ENCODE assay signal across 27 mouse cellular contexts in the genomic region with DNA sequence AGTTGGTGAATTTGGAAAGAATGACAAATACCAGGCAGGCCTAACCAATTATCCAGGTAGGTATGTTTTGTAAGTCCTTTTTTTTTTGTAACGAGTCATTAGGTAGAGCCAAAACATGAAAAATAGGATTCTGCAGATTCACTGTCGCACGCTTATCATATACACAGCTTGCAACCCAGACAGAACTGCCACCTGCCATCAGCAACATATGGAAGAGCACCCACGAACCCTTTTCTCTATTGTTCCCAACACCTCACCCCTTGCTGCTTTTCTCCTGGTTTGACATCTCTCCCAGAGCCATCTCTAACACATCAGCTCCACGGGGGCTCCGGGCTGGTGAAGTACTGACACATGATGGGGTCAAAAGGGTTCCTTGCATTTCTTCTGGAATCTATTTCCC. TPM values are rescaled to one million over a fixed set of nuclear protein-coding genes. Genes with fewer than 3 reads are reported as not detected.
DNase-seq lines count a peak whose midpoint lies in the region; ATAC-seq and TF ChIP-seq lines count a peak whose summit lies in the region.
"Had no signal": no experiment of that assay in that cellular context is flagged by ENCODE, and none has a peak within 500 bp of the region (broad histone marks: within the 10 kb centered on the region; RNA-seq: fewer than 3 reads in every experiment).

No protein-coding gene starts in this region.

- H3K4me2 ChIP-seq in forebrain, embryonic 16.5 days (ENCODE audit: low read length): no peak overlapping the region
- no peak overlapping the region for H3K4me2 ChIP-seq in forebrain, embryonic 14.5 days (ENCODE audit: low read length)
- H3K4me2 ChIP-seq: embryonic facial prominence, embryonic 12.5 days; heart, embryonic 11.5 days; heart, embryonic 15.5 days; hindbrain, embryonic 13.5 days had no signal

- no peak overlapping the region for H3K27ac ChIP-seq in forebrain, embryonic 16.5 days (ENCODE audit: low read length)
- H3K27ac ChIP-seq in forebrain, embryonic 14.5 days (ENCODE audit: low read depth, low read length): no peak overlapping the region
- H3K27ac ChIP-seq in cortical plate, adult 2 months (ENCODE audit: insufficient read depth, low read length): 0 out of 2 replicates have a peak overlapping the region, but pooled peaks have one; percentile 56
- H3K27ac ChIP-seq: embryonic facial prominence, embryonic 12.5 days; heart, adult 2 months; heart, embryonic 15.5 days; hindbrain, embryonic 13.5 days; hindbrain, postnatal 0 days had no signal

- no peaks in the 10 kb centered on the region; the same call in 1 of the 2 replicates for H3K4me1 ChIP-seq in forebrain, embryonic 16.5 days (replicated peaks; ENCODE audit: control insufficient read depth, insufficient read depth, low read length)
- H3K4me1 ChIP-seq in forebrain, embryonic 14.5 days (ENCODE audit: control insufficient read depth, insufficient read depth, low read length): no peaks in the 10 kb centered on the region
- H3K4me1 ChIP-seq in cortical plate, adult 2 months (ENCODE audit: control insufficient read depth, insufficient read depth, low read length): peaks cover 8% of the 10 kb centered on the region; the same call in 1 of the 2 replicates
- H3K4me1 ChIP-seq: embryonic facial prominence, embryonic 12.5 days; heart, embryonic 15.5 days; hindbrain, embryonic 13.5 days had no signal

- no peaks in the 10 kb centered on the region for H3K27me3 ChIP-seq in forebrain, embryonic 16.5 days (replicated peaks; ENCODE audit: control insufficient read depth, insufficient read depth, low read length)
- no peaks in the 10 kb centered on the region for H3K27me3 ChIP-seq in forebrain, embryonic 14.5 days (replicated peaks; ENCODE audit: control insufficient read depth, insufficient read depth, low read length)
- H3K27me3 ChIP-seq: embryonic facial prominence, embryonic 12.5 days; heart, embryonic 15.5 days; hindbrain, embryonic 13.5 days had no signal

- H3K36me3 ChIP-seq in forebrain, embryonic 16.5 days (ENCODE audit: control insufficient read depth, insufficient read depth): no peaks in the 10 kb centered on the region
- H3K36me3 ChIP-seq in forebrain, embryonic 14.5 days (ENCODE audit: control insufficient read depth, insufficient read depth, low read length): no peaks in the 10 kb centered on the region
- H3K36me3 ChIP-seq: embryonic facial prominence, embryonic 12.5 days; heart, embryonic 15.5 days; hindbrain, embryonic 13.5 days had no signal

- ATAC-seq in forebrain, embryonic 16.5 days: peak; percentile 24; the same call in 1 of the 2 replicates
- no peak for ATAC-seq in forebrain, embryonic 14.5 days
- ATAC-seq: activated CD4-positive, CD25-positive, alpha-beta regulatory T cell, adult 4 months; Patski had no signal

- no peak for TF ChIP-seq POLR2A in cortical plate, adult 2 months (IDR thresholded peaks at IDR 0.05; ENCODE audit: extremely low read depth, insufficient read depth, low read length)

- no peak for TF ChIP-seq CTCF in cortical plate, adult 2 months (IDR thresholded peaks at IDR 0.05; ENCODE audit: extremely low read depth, insufficient read depth, low read length)

- DNase-seq in forebrain, embryonic 14.5 days (ENCODE audit: low spot score): no peak
- peak; percentile 16 for DNase-seq in layer of hippocampus, adult 9-11 months
- DNase-seq in layer of hippocampus, postnatal 36 days: no peak
- DNase-seq in brain, adult 2 months (ENCODE audit: low read depth, low spot score): peak; percentile 53
- DNase-seq: adrenal gland, postnatal 14 days; cerebellum, adult 11 months; cerebellum, adult 8-10 months; cerebellum, postnatal 14 days; gastrocnemius, postnatal 14 days; heart, adult 2 months; heart, postnatal 14 days had no signal

- 74% methylated on average over 6 of the region's 6 CpGs for WGBS in forebrain, embryonic 16.5 days
- 64% methylated on average over 6 of the region's 6 CpGs for WGBS in forebrain, embryonic 14.5 days

- no peaks in the 10 kb centered on the region for H3K9me3 ChIP-seq in forebrain, embryonic 16.5 days (ENCODE audit: control insufficient read depth, low read length)
- no peaks in the 10 kb centered on the region for H3K9me3 ChIP-seq in forebrain, embryonic 14.5 days (replicated peaks; ENCODE audit: control insufficient read depth, low read length)
- H3K9me3 ChIP-seq: embryonic facial prominence, embryonic 12.5 days; heart, embryonic 15.5 days; hindbrain, embryonic 13.5 days had no signal

- no peak overlapping the region for H3K4me3 ChIP-seq in forebrain, embryonic 16.5 days (replicated peaks; ENCODE audit: low read length)
- no peak overlapping the region for H3K4me3 ChIP-seq in forebrain, embryonic 14.5 days (ENCODE audit: low read depth, low read length)
- no peak overlapping the region for H3K4me3 ChIP-seq in cortical plate, adult 2 months (ENCODE audit: insufficient read depth, low read length)
- H3K4me3 ChIP-seq: embryonic facial prominence, embryonic 12.5 days; heart, adult 2 months; heart, embryonic 15.5 days; hindbrain, embryonic 13.5 days had no signal

- no peak overlapping the region for H3K9ac ChIP-seq in forebrain, embryonic 16.5 days (replicated peaks; ENCODE audit: low read depth, low read length)
- no peak overlapping the region for H3K9ac ChIP-seq in forebrain, embryonic 14.5 days (ENCODE audit: low read length)
- H3K9ac ChIP-seq: embryonic facial prominence, embryonic 12.5 days; heart, embryonic 15.5 days; hindbrain, embryonic 13.5 days had no signal

RNA-seq across cellular contexts. Expression of a gene that starts 16.5 kb away (rescaled TPM):
- 0.53 and 0.97 TPM in 2 replicates for polyA plus RNA-seq in forebrain, embryonic 16.5 days (2015; fragmentation: Nextera tagmentation; extraction: Ambion mirVana)
- 1.0 and 1.1 TPM in 2 replicates for polyA plus RNA-seq in forebrain, embryonic 14.5 days (2014; fragmentation: Nextera tagmentation; extraction: Ambion mirVana)
- not detected for total RNA-seq in layer of hippocampus, postnatal 36 days (2021)
- not detected in 2 replicates for polyA plus RNA-seq in cortical plate, adult 2 months (2012; rRNA removed)
- total RNA-seq: adrenal gland, adult 18-20 months; adrenal gland, postnatal 14 days; CH12.LX; common myeloid progenitor, adult 5-6 weeks; gastrocnemius, adult 18-20 months; gastrocnemius, postnatal 14 days; heart, adult 2 months; heart, postnatal 14 days; hematopoietic stem cell, adult 5-6 weeks; hindbrain, postnatal 0 days had no signal
- polyA plus RNA-seq: activated CD4-positive, CD25-positive, alpha-beta regulatory T cell, adult 4 months; frontal cortex, adult 2 months; gonadal fat pad, adult 2 months; heart, adult 2 months; Patski had no signal

RNA-seq across cellular contexts. Expression of a gene that starts 31.9 kb away (rescaled TPM):
- polyA plus RNA-seq in forebrain, embryonic 16.5 days (2015; fragmentation: Nextera tagmentation; extraction: Ambion mirVana): 58.7 and 69.8 TPM in 2 replicates
- polyA plus RNA-seq in forebrain, embryonic 14.5 days (2014; fragmentation: Nextera tagmentation; extraction: Ambion mirVana): 84.3 and 89.3 TPM in 2 replicates
- total RNA-seq in layer of hippocampus, postnatal 36 days (2021): 10 to 100 TPM; 32.8 to 41.9 TPM
- polyA plus RNA-seq in cortical plate, adult 2 months (2012; rRNA removed): 28.3 and 30.0 TPM in 2 replicates

Comparison
In these comparisons a context has a peak if more than half of its experiments do, and no peak if none do; other contexts are left out.
1. DNase-seq: peak in layer of hippocampus, adult 9-11 months (single experiment) and brain, adult 2 months (single experiment); none in forebrain, embryonic 14.5 days (single experiment) and layer of hippocampus, postnatal 36 days (0 of 2).